Mouse (Mus musculus): ENCODE data around the gene Snn. TPM values are rescaled to one million over a fixed set of nuclear protein-coding genes. Genes with fewer than 3 reads are reported as not detected.

The Snn gene
- polyA plus RNA-seq, 1 experiment from 2014 or later = 66.4 TPM

DNA sequence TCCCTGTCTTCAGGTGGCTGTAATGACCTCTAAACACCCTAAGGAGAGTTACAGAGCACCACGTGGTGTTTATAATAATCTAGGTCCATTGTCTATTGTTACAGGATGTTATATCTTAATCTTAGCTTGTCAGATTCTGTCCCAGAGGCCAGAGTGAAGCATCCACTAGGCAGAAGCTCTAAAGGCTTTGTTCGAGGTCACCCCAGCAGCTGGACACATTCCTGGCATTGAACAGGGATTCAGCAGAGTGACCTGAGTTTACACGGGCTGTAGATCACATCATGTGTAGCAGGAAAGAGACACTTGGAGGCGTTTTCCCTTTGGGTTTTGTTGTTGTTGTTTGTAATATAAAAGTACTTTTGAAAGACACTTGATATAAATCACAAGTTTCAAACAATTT lies 31.3 kb downstream of the Snn start:
- ATAC-seq (replicated peaks; ENCODE audit: insufficient number of reproducible peaks, low FRiP score, low TSS enrichment, low read depth) = no peak
- DNase-seq (ENCODE audit: low spot score) = no peak
- WGBS = 82% methylated on average over 4 of the region's 4 CpGs
- Histone ChIP-seq H3K27ac (replicated peaks; ENCODE audit: low read depth, low read length) (no peak overlapping the region), H3K36me3 (replicated peaks; ENCODE audit: control insufficient read depth, insufficient read depth, low read depth, low read length) (peaks cover 5% of the 10 kb centered on the region; the same call in 1 of the 2 replicates), H3K4me2 (ENCODE audit: low read depth, low read length) (no peak overlapping the region), H3K4me1 (ENCODE audit: control insufficient read depth, insufficient read depth, low read length) (no peaks in the 10 kb centered on the region), H3K27me3 (ENCODE audit: control insufficient read depth, insufficient read depth, low read length) (no peaks in the 10 kb centered on the region), H3K9me3 (replicated peaks; ENCODE audit: control insufficient read depth, low read length) (no peaks in the 10 kb centered on the region), H3K4me3 (ENCODE audit: low read depth, low read length) (no peak overlapping the region), H3K9ac (replicated peaks; ENCODE audit: low read length) (no peak overlapping the region)

DNA sequence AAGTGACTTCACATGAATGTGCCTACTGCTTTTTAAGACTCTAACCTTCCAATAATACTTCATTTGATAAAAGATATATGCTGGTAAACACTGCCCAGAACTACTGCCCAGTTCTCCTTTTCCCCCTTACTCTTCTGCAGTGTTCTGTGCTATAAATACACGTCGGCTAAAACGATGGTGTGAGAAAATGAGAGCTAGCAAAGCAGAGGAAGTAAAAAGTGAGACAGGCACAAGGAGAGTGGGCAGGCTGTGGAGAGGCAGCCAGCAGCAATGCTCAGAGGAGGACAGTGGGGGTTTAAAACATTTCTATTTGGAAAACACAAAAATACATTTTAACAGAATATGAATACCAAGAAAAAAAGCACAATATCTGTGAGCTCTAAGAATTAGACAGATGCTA lies 31.8 kb downstream of the Snn start:
- no peaks in the 10 kb centered on the region for H3K9me3 ChIP-seq (replicated peaks; ENCODE audit: control insufficient read depth, low read length)
- no peak for ATAC-seq (replicated peaks; ENCODE audit: insufficient number of reproducible peaks, low FRiP score, low TSS enrichment, low read depth)
- WGBS = 92% methylated on average over 3 of the region's 3 CpGs
- no peak overlapping the region for H3K4me3 ChIP-seq (ENCODE audit: low read depth, low read length)
- H3K27me3 ChIP-seq (ENCODE audit: control insufficient read depth, insufficient read depth, low read length) = no peaks in the 10 kb centered on the region
- peaks cover 3% of the 10 kb centered on the region; the same call in 1 of the 2 replicates for H3K36me3 ChIP-seq (replicated peaks; ENCODE audit: control insufficient read depth, insufficient read depth, low read depth, low read length)
- no peak overlapping the region for H3K9ac ChIP-seq (replicated peaks; ENCODE audit: low read length)
- no peaks in the 10 kb centered on the region for H3K4me1 ChIP-seq (ENCODE audit: control insufficient read depth, insufficient read depth, low read length)
- no peak overlapping the region for H3K4me2 ChIP-seq (ENCODE audit: low read depth, low read length)
- no peak overlapping the region for H3K27ac ChIP-seq (replicated peaks; ENCODE audit: low read depth, low read length)
- DNase-seq (ENCODE audit: low spot score) = no peak

DNA sequence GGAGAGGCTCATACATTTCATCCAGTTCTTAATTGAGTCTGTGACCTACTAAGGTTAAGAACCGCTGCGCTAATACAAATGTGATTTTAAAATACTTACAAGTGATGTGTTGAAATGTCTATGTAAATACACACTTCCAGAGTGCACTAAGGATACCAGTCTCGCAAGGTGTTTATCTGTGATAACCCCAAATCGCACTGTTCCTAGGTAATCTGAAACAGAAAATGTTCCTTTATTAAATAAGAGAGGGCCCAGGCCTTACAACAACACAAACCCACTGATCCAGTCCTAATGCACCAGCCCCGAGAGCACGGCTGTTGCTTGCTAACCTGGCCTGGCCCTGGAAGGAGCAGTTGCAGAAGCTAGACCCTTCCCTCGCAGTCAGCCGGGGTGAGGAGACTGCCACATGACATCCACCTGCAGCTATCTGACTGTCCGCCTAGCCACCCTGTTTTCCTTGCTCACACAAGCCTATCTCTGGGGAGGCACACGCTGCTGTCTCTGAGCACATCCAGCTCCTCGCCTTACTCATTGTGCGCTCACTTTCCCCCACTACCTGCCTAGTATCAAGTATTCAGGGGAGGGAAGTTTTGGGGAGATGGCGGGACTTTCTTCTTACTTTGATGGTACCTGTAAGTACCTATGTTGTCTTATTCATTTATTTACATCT lies 33.1 kb downstream of the Snn start:
- Histone ChIP-seq H3K4me2 (ENCODE audit: low read depth, low read length) (no peak overlapping the region), H3K36me3 (replicated peaks; ENCODE audit: control insufficient read depth, insufficient read depth, low read depth, low read length) (peaks cover 3% of the 10 kb centered on the region; the same call in 1 of the 2 replicates), H3K4me1 (ENCODE audit: control insufficient read depth, insufficient read depth, low read length) (no peaks in the 10 kb centered on the region), H3K27ac (replicated peaks; ENCODE audit: low read depth, low read length) (no peak overlapping the region), H3K9ac (replicated peaks; ENCODE audit: low read length) (no peak overlapping the region), H3K27me3 (ENCODE audit: control insufficient read depth, insufficient read depth, low read length) (no peaks in the 10 kb centered on the region), H3K4me3 (ENCODE audit: low read depth, low read length) (no peak overlapping the region), H3K9me3 (replicated peaks; ENCODE audit: control insufficient read depth, low read length) (no peaks in the 10 kb centered on the region)
- 92% methylated on average over 13 of the region's 13 CpGs for WGBS
- DNase-seq (ENCODE audit: low spot score) (no peak), ATAC-seq (replicated peaks; ENCODE audit: insufficient number of reproducible peaks, low FRiP score, low TSS enrichment, low read depth) (no peak)

DNA sequence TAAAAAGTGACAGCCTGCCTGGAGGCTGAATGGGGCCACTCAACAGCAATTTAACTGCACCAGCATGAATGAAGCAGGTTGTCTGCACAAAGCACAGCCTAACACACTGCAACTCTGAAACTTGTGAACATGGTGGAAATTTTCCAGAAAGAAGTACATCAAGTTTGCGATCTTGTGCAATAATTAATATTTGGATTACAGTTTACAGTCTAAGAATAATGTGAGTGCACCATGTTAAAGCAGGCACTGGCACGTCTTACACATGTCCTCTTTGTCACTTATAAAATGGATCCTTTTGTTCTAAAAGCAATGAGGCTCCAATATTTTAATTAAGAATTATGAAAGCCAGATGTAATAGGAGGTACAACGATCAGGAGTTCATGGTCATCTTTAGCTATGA lies 36.6 kb downstream of the Snn start:
- 83% methylated on average over 3 of the region's 3 CpGs for WGBS
- H3K36me3 ChIP-seq (replicated peaks; ENCODE audit: control insufficient read depth, insufficient read depth, low read depth, low read length) = no peaks in the 10 kb centered on the region
- no peak overlapping the region for H3K4me3 ChIP-seq (ENCODE audit: low read depth, low read length)
- ATAC-seq (replicated peaks; ENCODE audit: insufficient number of reproducible peaks, low FRiP score, low TSS enrichment, low read depth) = no peak
- no peak overlapping the region for H3K9ac ChIP-seq (replicated peaks; ENCODE audit: low read length)
- DNase-seq (ENCODE audit: low spot score) = no peak
- no peaks in the 10 kb centered on the region for H3K27me3 ChIP-seq (ENCODE audit: control insufficient read depth, insufficient read depth, low read length)
- H3K27ac ChIP-seq (replicated peaks; ENCODE audit: low read depth, low read length) = no peak overlapping the region
- H3K4me1 ChIP-seq (ENCODE audit: control insufficient read depth, insufficient read depth, low read length) = no peaks in the 10 kb centered on the region
- no peak overlapping the region for H3K4me2 ChIP-seq (ENCODE audit: low read depth, low read length)
- no peaks in the 10 kb centered on the region for H3K9me3 ChIP-seq (replicated peaks; ENCODE audit: control insufficient read depth, low read length)

DNA sequence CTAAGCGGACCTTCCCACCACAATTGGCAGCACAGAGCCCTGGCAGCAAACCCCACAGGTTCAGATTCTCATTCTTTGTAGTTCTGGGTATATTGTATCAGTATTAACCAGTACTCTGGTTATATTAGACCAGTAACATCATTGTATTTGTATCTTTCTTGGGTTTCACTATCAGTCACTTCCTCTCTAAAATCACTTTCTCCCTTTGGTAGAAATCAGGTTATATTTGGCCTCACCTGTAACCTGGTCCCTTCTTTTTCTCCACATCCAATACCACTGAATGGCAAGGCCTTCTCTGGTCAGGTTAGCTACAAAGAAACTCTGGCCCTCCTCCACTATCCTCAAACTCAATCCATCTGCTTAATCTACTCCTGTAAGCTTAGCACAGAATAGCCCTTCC lies 44.2 kb downstream of the Snn start:
- no peak for DNase-seq (ENCODE audit: low spot score)
- H3K9me3 ChIP-seq (replicated peaks; ENCODE audit: control insufficient read depth, low read length) = no peaks in the 10 kb centered on the region
- no peaks in the 10 kb centered on the region for H3K4me1 ChIP-seq (ENCODE audit: control insufficient read depth, insufficient read depth, low read length)
- WGBS = 86% methylated on average over 1 of the region's 1 CpGs
- no peak for ATAC-seq (replicated peaks; ENCODE audit: insufficient number of reproducible peaks, low FRiP score, low TSS enrichment, low read depth)
- no peak overlapping the region for H3K4me2 ChIP-seq (ENCODE audit: low read depth, low read length)
- no peak overlapping the region for H3K27ac ChIP-seq (replicated peaks; ENCODE audit: low read depth, low read length)
- H3K27me3 ChIP-seq (ENCODE audit: control insufficient read depth, insufficient read depth, low read length) = no peaks in the 10 kb centered on the region
- no peaks in the 10 kb centered on the region for H3K36me3 ChIP-seq (replicated peaks; ENCODE audit: control insufficient read depth, insufficient read depth, low read depth, low read length)
- H3K9ac ChIP-seq (replicated peaks; ENCODE audit: low read length) = no peak overlapping the region
- H3K4me3 ChIP-seq (ENCODE audit: low read depth, low read length) = no peak overlapping the region

DNA sequence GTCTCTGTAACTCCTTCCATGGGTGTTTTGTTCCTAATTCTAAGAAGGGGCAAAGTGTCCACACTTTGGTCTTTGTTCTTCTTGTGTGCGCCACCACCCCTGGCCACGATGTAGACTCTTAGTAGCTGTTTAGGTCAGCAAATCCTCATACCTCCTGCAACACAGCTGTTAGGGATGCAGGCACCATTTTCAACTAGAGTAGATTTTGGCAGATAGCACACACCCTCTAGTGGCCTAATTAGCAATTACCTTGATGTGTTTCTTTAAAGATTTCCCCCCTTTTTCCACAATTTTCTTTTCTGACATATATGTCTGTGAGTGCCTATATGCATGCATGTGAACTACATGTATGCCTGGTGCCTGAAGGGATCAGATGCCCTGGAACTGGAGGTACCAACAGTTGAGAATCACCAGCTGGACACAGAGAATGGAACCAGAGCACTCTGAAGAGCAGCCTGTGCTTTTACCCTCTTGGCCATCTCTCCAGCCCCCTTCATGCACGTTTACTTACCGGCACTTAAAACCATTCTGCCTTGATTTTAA lies 48.5 kb downstream of the Snn start:
- Histone ChIP-seq H3K27ac (replicated peaks; ENCODE audit: low read depth, low read length) (no peak overlapping the region), H3K9ac (replicated peaks; ENCODE audit: low read length) (no peak overlapping the region), H3K4me1 (ENCODE audit: control insufficient read depth, insufficient read depth, low read length) (no peaks in the 10 kb centered on the region), H3K4me3 (ENCODE audit: low read depth, low read length) (no peak overlapping the region), H3K36me3 (replicated peaks; ENCODE audit: control insufficient read depth, insufficient read depth, low read depth, low read length) (no peaks in the 10 kb centered on the region), H3K27me3 (ENCODE audit: control insufficient read depth, insufficient read depth, low read length) (no peaks in the 10 kb centered on the region), H3K4me2 (ENCODE audit: low read depth, low read length) (no peak overlapping the region), H3K9me3 (replicated peaks; ENCODE audit: control insufficient read depth, low read length) (no peaks in the 10 kb centered on the region)
- 76% methylated on average over 4 of the region's 4 CpGs for WGBS
- ATAC-seq (replicated peaks; ENCODE audit: insufficient number of reproducible peaks, low FRiP score, low TSS enrichment, low read depth) = no peak
- DNase-seq (ENCODE audit: low spot score) = peak; percentile 62

DNA sequence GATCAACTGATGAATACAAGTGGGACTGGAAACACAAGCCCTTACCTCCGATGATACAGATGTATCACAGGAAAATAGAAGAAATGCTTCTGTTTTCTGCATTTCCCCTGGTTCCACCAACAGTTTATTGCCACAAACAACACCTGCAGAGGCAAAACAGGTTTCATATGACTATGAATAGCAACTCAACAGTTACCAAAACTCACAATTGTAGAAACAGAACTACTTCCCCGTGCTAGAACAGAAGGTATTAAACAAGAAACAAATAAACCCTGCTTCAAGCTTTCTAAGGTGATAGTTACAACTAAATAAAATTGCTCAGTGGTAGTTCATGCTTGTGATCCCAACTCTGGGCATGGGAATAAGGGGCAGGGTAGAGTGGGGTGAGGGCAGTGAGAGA lies 61.9 kb downstream of the Snn start:
- no peaks in the 10 kb centered on the region for H3K27me3 ChIP-seq (ENCODE audit: control insufficient read depth, insufficient read depth, low read length)
- no peaks in the 10 kb centered on the region for H3K4me1 ChIP-seq (ENCODE audit: control insufficient read depth, insufficient read depth, low read length)
- H3K27ac ChIP-seq (replicated peaks; ENCODE audit: low read depth, low read length) = no peak overlapping the region
- no peaks in the 10 kb centered on the region for H3K9me3 ChIP-seq (replicated peaks; ENCODE audit: control insufficient read depth, low read length)
- no peak overlapping the region for H3K9ac ChIP-seq (replicated peaks; ENCODE audit: low read length)
- no peak overlapping the region for H3K4me2 ChIP-seq (ENCODE audit: low read depth, low read length)
- ATAC-seq (replicated peaks; ENCODE audit: insufficient number of reproducible peaks, low FRiP score, low TSS enrichment, low read depth) = no peak
- H3K36me3 ChIP-seq (replicated peaks; ENCODE audit: control insufficient read depth, insufficient read depth, low read depth, low read length) = no peaks in the 10 kb centered on the region; the same call in 1 of the 2 replicates
- DNase-seq (ENCODE audit: low spot score) = no peak
- H3K4me3 ChIP-seq (ENCODE audit: low read depth, low read length) = no peak overlapping the region
- 87% methylated on average over 2 of the region's 2 CpGs for WGBS

DNA sequence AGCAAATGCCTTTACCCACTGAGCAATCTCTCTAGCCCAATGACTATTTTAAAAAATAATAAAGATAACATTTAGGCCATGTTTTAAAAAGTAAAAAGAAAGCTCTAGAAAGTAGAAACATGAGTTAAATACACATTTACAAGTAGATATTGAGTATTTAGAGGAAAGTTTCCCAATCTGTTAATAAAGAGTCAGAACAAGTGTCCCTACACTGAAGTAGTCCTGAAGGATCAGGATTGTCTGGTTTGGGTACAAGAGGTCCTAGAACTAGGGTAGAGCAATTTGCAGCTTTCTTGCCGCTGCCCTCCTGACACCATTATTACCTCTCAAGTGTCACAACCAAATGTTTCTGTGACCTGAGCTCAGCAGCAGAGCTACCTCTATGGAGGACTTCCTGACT lies 63.4 kb downstream of the Snn start:
- WGBS = 93% methylated on average over 1 of the region's 1 CpGs
- H3K9ac ChIP-seq (replicated peaks; ENCODE audit: low read length) = no peak overlapping the region
- H3K9me3 ChIP-seq (replicated peaks; ENCODE audit: control insufficient read depth, low read length) = no peaks in the 10 kb centered on the region
- H3K27ac ChIP-seq (replicated peaks; ENCODE audit: low read depth, low read length) = no peak overlapping the region
- no peaks in the 10 kb centered on the region for H3K4me1 ChIP-seq (ENCODE audit: control insufficient read depth, insufficient read depth, low read length)
- no peak overlapping the region for H3K4me2 ChIP-seq (ENCODE audit: low read depth, low read length)
- H3K36me3 ChIP-seq (replicated peaks; ENCODE audit: control insufficient read depth, insufficient read depth, low read depth, low read length) = no peaks in the 10 kb centered on the region; the same call in 1 of the 2 replicates
- H3K4me3 ChIP-seq (ENCODE audit: low read depth, low read length) = no peak overlapping the region
- no peaks in the 10 kb centered on the region for H3K27me3 ChIP-seq (ENCODE audit: control insufficient read depth, insufficient read depth, low read length)
- ATAC-seq (replicated peaks; ENCODE audit: insufficient number of reproducible peaks, low FRiP score, low TSS enrichment, low read depth) = no peak
- no peak for DNase-seq (ENCODE audit: low spot score)

Measured in embryonic facial prominence, embryonic 11.5 days (tissue).